19 mouse cellular contexts compared by ENCODE assay signal in the genomic region with DNA sequence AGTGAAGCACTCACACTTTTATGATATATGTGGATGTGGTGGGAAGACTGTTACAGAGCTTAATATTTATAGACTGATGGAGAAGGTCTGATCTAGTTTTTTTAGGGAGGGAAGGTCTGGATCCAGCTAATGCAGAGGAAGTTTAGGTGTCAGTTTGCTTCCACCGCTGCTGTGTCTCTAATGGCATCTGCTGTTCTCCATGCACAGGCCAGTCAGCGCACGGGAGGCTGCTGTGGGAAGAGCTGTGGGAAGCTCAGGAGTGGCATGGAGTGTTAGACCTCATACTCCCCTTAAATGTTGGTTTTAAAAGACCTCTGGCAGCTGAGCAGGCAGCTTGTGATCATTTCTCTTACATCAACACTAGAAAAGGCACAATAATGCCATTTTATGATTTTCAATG. TPM values are rescaled to one million over a fixed set of nuclear protein-coding genes. Genes with fewer than 3 reads are reported as not detected.
"Had no signal": no experiment of that assay in that cellular context is flagged by ENCODE, and none has a peak within 500 bp of the region (broad histone marks: within the 10 kb centered on the region; RNA-seq: fewer than 3 reads in every experiment).

No protein-coding gene starts in this region.

- H3K27ac ChIP-seq: limb, embryonic 15.5 days; liver, embryonic 14.5 days; macrophage; neural tube, embryonic 13.5 days; stomach, embryonic 15.5 days had no signal

- H3K9me3 ChIP-seq: limb, embryonic 15.5 days; neural tube, embryonic 13.5 days; stomach, embryonic 15.5 days had no signal

- H3K9ac ChIP-seq: limb, embryonic 15.5 days; liver, embryonic 14.5 days; liver, postnatal 0 days; lung, embryonic 14.5 days; neural tube, embryonic 13.5 days; stomach, embryonic 15.5 days had no signal

- H3K4me3 ChIP-seq: limb, embryonic 15.5 days; myocyte; neural tube, embryonic 13.5 days; stomach, embryonic 15.5 days had no signal

- H3K27me3 ChIP-seq: limb, embryonic 15.5 days; stomach, embryonic 15.5 days had no signal

- H3K4me2 ChIP-seq: limb, embryonic 15.5 days; liver, embryonic 11.5 days; lung, embryonic 14.5 days; neural tube, embryonic 13.5 days; stomach, embryonic 15.5 days had no signal

- ATAC-seq: liver, postnatal 0 days; lung, postnatal 0 days; midbrain, embryonic 16.5 days had no signal

- H3K36me3 ChIP-seq: limb, embryonic 15.5 days; neural tube, embryonic 13.5 days; stomach, embryonic 15.5 days had no signal

- DNase-seq: kidney, adult 8-10 months; kidney, postnatal 14 days; kidney, postnatal 4 days; left cerebral cortex, postnatal 4 days; liver, postnatal 0 days; lung, embryonic 14.5 days; retina, postnatal 1 day; right cerebral cortex, postnatal 25 days; spleen, adult 18-20 months; thymus, postnatal 25 days had no signal

RNA-seq across cellular contexts. Expression of a gene that starts 7.0 kb away (rescaled TPM):
- polyA plus RNA-seq: macrophage had no signal
